Mouse (Mus musculus): Measurements from ENCODE around the gene Klrg2. TPM values are rescaled to one million over a fixed set of nuclear protein-coding genes. Genes with fewer than 3 reads are reported as not detected.
"Not testable (repeated sequence)": the region's sequence is repeated elsewhere in the genome, so short reads cannot be mapped to it uniquely, and the experiment has no call there.

Klrg2 gene
- 0.68 TPM in 1 of 2 replicates, not detected in the other for total RNA-seq (2014; fragmentation: Nextera tagmentation)
- 0.30 and 0.72 TPM in 2 replicates for total RNA-seq (2017)

DNA sequence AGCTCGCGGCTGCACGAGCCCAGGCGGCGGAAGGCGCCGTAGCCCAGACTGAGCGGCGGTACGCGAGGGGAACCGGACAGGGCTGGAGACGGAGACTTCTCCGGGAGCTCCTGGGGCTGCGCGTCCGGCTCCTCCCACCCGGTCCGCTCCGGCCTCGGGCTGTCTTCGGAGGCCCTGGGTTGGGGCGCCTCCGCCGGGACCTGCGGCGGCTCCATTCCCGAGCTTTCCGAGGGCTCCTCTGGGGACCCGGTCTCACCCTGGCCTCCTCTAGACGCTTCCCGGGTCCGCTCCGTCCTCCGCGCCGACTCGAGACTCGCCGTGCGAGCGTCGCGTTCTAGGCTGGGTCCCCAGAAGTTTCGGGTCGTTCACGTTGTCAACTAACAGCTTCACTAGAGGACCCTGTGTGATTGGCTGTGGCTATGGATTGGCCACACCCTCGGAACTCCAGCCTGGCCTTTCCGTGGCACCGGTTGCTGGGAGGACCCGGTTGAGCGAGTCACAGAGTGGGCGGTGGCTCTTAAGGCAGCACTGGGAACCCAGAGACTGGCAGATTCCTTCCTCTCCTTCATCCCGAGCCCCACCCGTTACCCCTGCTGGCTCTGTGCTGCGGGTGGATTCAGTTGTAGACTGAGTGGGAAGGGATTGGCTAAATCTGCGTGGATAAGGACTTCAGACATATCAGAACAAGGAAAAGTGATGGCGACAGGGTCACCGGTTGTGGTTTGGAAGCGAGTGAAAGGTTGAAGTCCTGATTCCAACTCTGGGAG is at the start of gene Klrg2:
Klrg2 (minus strand) TSS at position 391 of the 767 bp plus-strand sequence.
- peak; percentile 38 for ATAC-seq (replicated peaks; ENCODE audit: poor library complexity, severe bottlenecking)

DNA sequence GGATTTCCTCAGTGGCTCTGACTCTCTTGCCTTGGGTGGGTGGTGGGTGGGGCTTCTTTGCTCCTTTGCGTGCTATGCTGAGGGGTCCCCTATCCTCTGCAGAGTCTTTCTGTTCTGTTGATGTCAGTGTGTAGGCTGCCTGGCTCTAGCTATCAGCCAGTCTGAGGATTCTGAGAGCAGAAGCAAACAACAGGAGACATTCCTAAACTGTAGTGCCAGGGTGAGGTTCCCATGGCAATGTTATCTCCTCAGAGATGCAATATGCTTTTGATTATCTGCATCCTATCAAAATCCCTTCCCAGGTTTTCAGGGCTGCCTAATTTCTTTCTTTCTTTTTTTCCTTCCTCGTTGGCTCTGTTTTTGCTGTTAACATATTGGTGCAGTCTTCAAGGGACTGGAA is 45.5 kb upstream of the Klrg2 start:
- no peak for ATAC-seq (replicated peaks; ENCODE audit: poor library complexity, severe bottlenecking)

- ATAC-seq (replicated peaks; ENCODE audit: poor library complexity, severe bottlenecking), result no peak
Measured at GRCm38 (mm10) chr6:38677629-38678028, 40.6 kb upstream of the Klrg2 start.

DNA sequence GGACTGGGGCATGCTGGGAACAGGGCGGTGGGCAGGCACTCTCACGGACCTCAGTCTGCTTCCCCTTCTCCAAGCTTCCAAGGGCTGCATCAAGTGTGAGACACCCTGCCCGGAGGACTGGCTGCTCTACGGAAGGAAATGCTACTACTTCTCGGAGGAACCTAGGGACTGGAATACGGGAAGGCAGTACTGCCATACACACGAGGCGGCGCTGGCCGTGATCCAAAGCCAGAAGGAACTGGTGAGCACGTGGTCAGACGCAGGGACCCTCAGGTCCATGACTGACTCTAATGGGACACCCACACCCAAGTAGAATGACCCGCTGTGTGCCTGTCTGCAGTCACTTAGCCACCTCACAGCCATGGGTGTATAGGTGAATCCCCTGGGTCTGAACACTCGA is 39.7 kb upstream of the Klrg2 start:
- ATAC-seq (replicated peaks; ENCODE audit: poor library complexity, severe bottlenecking), result peak; percentile 35

DNA sequence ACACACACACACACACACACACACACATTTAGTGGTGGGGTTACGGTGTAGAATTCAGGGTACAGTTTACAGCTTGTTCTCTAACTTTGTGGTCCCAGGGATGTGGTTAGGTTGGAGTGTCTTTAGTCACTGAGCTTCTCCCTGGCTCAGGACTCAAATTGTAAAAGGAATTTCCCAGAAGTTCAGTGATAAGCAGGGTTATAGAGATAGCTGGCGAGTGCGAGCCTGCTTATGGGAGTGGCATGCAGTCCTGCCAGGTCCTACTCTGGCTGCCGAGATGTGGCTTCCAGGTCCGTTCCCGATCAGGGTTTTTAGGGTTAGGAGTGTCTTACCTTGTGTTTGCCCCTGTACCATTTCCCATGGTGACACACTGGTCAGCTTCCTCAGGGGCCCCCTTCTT is 39.2 kb upstream of the Klrg2 start:
- no peak for ATAC-seq (replicated peaks; ENCODE audit: poor library complexity, severe bottlenecking)

GRCm38 (mm10) chr6:38672011-38672410 is 35.0 kb upstream of the Klrg2 start:
- no peak for ATAC-seq (replicated peaks; ENCODE audit: poor library complexity, severe bottlenecking)

GRCm38 (mm10) chr6:38671270-38671669 is 34.2 kb upstream of the Klrg2 start:
- no peak for ATAC-seq (replicated peaks; ENCODE audit: poor library complexity, severe bottlenecking)

- not testable (repeated sequence) for ATAC-seq (replicated peaks; ENCODE audit: poor library complexity, severe bottlenecking)
Measured at GRCm38 (mm10) chr6:38670488-38670887, 33.4 kb upstream of the Klrg2 start.

DNA sequence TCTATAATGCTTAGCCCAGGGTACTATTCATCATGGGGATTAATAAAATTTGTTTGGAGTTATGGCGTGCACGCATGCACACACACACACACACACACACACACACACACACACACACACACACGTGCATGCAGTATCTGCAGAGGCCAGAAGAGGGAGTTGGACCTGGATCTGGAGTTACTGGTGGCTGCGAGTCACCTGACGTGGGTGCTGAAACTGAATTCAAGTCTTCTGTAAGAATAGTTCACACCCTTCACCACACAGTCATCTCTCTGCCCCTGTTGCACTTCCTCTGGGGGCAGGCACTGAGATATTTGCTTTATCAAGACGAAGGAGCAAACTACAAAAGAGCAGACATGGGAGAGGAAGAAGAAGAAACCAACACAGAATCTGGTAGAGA is 32.5 kb upstream of the Klrg2 start:
- ATAC-seq (replicated peaks; ENCODE audit: poor library complexity, severe bottlenecking), result peak; percentile 73

GRCm38 (mm10) chr6:38662714-38663615 is 25.9 kb upstream of the Klrg2 start, which contains the start of gene Clec2l:
Clec2l (plus strand) TSS chr6:38663069.
- peak; percentile 68 for ATAC-seq (replicated peaks; ENCODE audit: poor library complexity, severe bottlenecking)

DNA sequence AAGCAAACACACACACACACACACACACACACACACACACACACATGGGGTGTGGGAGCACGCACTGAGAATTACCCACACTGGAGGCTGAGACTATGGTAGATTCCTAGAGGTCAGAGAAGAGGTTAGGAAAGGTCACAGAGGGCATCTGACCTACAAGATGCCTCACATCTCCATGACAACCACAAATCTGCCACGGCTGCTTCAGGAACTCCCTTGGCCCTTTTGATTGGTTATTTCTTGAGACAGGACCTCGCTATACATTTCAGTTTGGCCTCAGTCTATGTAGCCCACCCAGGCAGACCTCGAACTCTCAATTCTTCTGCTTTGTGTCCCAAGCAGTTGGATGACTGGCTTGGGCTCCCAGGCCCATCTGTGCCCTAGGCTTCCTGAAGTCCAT is 24.6 kb upstream of the Klrg2 start:
- no peak for ATAC-seq (replicated peaks; ENCODE audit: poor library complexity, severe bottlenecking)

DNA sequence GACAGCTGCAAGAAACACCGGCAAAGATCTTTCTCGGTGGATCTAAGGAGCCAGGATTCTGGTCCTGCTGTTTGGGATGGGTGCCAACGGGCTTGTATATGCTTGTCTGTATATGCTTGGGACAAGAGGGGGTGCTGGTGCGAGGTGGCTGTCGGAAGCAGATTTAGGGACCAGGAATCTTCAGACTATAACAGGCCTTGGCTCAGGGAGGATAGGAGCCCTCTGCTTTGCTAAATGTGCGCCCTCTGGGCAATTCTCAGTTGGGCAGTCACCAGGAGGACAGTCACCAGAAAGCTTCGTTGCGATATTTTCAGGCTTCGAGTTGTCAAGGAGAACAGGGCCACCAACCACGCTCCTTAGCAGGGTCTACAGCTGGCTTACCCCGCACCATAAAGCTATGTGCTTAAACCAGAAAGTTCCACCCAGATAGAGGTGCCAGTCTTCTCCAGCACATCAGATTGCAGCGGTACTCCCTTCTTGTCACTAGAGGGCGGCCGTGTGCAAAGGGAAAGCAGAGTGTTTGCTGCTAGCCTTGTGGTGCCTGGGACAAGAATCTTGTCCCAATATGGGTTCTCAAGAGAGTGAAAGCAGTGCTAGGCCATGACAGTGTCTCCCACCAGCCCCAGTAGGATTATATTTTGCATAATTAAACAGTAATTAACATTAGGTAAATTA is 13.4 kb upstream of the Klrg2 start:
- peak; percentile 93 for ATAC-seq (replicated peaks; ENCODE audit: poor library complexity, severe bottlenecking)

DNA sequence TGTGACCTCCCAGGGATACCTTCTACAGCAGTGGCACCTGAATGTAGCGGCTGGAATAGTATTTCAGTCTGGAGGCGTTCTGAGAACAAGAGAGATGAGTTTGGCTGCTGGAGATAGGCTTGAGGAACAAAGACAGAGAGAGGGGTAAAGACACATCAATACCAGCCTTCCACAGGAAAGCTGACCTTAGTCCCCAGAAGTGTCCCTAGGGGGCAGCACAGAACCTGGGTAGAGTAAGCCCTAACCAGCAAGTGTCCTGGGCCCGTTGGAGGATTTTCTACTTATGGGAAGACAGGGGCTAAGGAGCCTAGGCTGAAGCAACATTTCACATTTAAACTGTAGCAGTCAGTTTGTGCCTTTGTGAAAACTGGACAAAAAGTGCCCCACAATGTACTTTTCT is 12.5 kb upstream of the Klrg2 start:
- no peak for ATAC-seq (replicated peaks; ENCODE audit: poor library complexity, severe bottlenecking)

DNA sequence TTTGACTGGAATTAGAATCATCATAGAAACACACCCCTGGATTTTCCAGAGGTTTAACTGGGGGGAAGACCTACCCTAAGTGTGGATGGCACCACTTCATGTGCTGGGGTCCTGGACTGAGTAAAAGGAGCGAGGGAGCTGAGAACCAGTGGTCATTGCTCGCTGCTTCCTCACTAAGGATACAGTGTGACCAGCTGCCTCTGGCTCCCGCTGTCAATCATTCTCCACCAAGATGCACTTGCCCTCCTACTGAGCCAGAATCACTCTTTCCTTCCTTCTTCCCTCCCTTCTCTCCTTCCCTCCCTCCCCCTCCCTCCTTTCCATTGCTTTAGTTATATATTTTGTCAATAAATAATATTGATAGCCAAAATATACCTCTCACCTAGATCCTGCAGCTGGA is 6.0 kb upstream of the Klrg2 start:
- no peak for ATAC-seq (replicated peaks; ENCODE audit: poor library complexity, severe bottlenecking)

DNA sequence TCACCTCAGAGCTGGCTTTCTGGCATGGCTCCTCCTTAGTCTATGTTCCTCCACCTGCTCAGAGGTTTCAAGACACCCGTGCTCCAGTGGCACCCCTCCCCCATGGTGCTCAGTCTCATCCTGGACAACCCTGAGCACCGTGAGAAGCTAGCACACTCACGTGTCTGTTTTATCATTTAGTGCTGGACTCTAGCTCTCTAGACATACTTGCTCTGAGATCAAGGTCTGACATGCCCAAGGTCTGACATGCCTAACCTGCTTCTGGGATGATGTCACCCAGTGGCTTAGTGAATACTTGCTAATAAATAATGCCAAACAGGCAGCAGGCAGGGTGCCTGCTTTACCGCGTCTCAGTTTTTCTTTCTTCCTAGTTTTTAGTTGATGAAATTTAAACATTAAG is 5.6 kb upstream of the Klrg2 start:
- ATAC-seq (replicated peaks; ENCODE audit: poor library complexity, severe bottlenecking), result no peak

DNA sequence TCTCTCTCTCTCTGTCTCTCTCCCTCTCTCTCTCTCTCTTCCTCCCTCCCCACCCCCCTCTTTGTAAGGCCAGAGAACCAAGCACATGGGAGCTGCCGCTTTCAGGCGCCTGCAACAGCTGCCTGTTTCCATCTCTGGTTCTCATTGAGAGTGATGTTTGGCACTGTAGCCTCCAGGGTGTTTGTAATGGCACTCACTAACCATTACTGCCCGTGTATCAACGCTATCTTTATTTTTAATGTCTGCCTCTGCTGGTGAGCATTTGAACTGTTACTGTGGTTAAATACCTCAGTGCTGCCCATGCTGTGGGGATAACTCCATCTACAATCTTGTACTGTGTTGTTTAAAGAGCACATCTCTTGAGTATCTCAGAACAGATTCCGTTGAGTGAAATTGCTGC is 4.6 kb upstream of the Klrg2 start:
- ATAC-seq (replicated peaks; ENCODE audit: poor library complexity, severe bottlenecking), result peak; percentile 12

DNA sequence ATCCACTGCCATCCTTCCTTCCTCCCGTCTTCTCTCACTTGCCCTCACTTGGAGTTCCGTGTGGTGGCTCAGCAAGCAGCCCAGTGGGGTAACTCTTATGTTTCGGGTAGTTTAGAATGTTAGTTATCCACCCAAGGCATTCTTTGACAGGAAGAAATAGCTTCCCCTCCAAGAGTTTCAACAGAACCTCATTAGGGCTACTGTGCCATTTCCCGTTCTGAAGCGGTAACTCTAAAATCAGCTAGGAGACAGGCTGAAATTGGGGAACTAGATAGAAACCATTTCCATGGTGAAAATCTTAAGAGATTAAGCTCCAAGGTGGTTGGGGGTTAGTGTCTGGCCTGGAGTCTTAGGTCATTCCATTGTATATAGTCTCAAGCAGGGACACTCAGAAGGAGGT is 4.2 kb upstream of the Klrg2 start:
- peak; percentile 67 for ATAC-seq (replicated peaks; ENCODE audit: poor library complexity, severe bottlenecking)

DNA sequence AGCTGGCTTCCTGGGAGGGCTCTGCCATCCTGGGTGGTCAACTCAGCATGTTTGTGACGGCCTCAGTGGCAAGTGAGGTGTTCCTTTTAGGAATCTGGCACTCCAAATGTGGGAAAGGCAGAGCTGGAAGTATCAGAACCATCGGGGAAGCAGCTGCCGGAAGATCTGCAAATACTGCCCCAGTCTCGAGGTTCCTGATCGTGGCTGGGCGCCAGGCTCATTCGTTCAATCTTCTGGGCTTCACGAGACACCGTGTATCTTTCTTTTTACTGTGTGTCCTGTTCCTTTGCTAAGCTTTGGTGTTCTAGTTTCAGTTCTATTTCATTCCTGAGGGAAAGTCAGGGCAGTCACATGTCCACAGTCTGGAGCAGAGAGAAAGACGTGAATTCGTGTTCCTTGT is 3.4 kb upstream of the Klrg2 start:
- ATAC-seq (replicated peaks; ENCODE audit: poor library complexity, severe bottlenecking), result no peak

GRCm38 (mm10) chr6:38635941-38636851 is 846 bp downstream of the Klrg2 start:
- ATAC-seq (replicated peaks; ENCODE audit: poor library complexity, severe bottlenecking), result peak; percentile 18; the same call in 1 of the 2 replicates

DNA sequence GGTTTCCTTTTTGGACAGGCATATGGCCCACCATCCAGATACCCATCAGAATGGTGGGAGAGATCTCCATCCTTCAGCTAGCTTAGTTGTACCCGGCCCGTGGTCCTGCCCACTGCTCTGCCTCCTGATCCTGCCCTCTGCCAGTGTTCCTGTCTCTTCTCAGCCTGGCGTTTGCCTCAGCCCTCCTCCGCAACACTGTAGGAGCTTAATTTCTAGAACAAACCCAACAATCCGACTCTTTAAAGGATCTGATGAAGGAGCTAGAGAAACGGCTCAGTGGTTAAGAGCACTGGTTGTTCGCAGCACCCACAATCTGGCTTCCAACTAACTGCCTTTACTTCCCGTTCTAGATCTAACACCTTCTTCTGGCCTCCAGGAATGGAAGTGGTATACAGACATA is 2.6 kb downstream of the Klrg2 start:
- ATAC-seq (replicated peaks; ENCODE audit: poor library complexity, severe bottlenecking), result no peak
